Mouse (Mus musculus) stomach, postnatal 0 days (tissue): ENCODE results near the gene Olfr1387. TPM values are rescaled to one million over a fixed set of nuclear protein-coding genes. Genes with fewer than 3 reads are reported as not detected.
"Not testable (repeated sequence)": the region's sequence is repeated elsewhere in the genome, so short reads cannot be mapped to it uniquely, and the experiment has no call there.

Source experiments
- ATAC-seq: fragments of 200-750 bp; cut with Nextera tagmentation; 2 replicates; pipeline ENCODE4 v1.8.0; 2017; ENCODE audit not compliant: low FRiP score, low TSS enrichment
- DNase-seq: peaks from one replicate; pipeline ENCODE4 v3.0.0-alpha.2; 2016; ENCODE audit warnings: low spot score
- H3K27ac ChIP-seq: fragments of 300-500 bp; sonication (generic); replicated peaks from 2 replicates; pipeline ENCODE4 v1.5.1; 2014; ENCODE audit warnings: mild to moderate bottlenecking, control low read depth
- H3K27me3 ChIP-seq: fragments of 300-500 bp; sonication (generic); 2 replicates; pipeline ENCODE4 v1.6.1; 2014; ENCODE audit warnings: low read length; ENCODE audit not compliant: control insufficient read depth, insufficient read depth
- H3K36me3 ChIP-seq: fragments of 300-500 bp; sonication (generic); 2 replicates; pipeline ENCODE4 v1.6.1; 2014; ENCODE audit warnings: low read length, mixed read lengths; ENCODE audit not compliant: control insufficient read depth, insufficient read depth
- H3K4me1 ChIP-seq: fragments of 300-500 bp; sonication (generic); replicated peaks from 2 replicates; pipeline ENCODE4 v1.6.1; 2014; ENCODE audit warnings: antibody characterized with exemption; ENCODE audit not compliant: control insufficient read depth, insufficient read depth
- H3K4me2 ChIP-seq: fragments of 300-500 bp; sonication (generic); replicated peaks from 2 replicates; pipeline ENCODE4 v1.6.1; 2014; ENCODE audit warnings: low read depth, mild to moderate bottlenecking, control low read depth, moderate library complexity
- H3K4me3 ChIP-seq: fragments of 300-500 bp; sonication (generic); 2 replicates; pipeline ENCODE4 v1.5.1; 2014; ENCODE audit warnings: low read depth, low read length, control low read depth
- H3K9ac ChIP-seq: fragments of 300-500 bp; sonication (generic); 2 replicates; pipeline ENCODE4 v1.6.1; 2014; ENCODE audit warnings: mild to moderate bottlenecking, low read length, control low read depth, mixed read lengths
- H3K9me3 ChIP-seq: fragments of 300-500 bp; sonication (generic); 2 replicates; pipeline ENCODE4 v1.6.1; 2016; ENCODE audit warnings: low read length; ENCODE audit not compliant: control insufficient read depth
- CTCF ChIP-seq: IDR thresholded peaks from 2 replicates; pipeline ENCODE4 v1.5.1; 2016; ENCODE audit warnings: antibody characterized with exemption, low read depth, mild to moderate bottlenecking, moderate library complexity
- EP300 ChIP-seq: optimal IDR thresholded peaks from 2 replicates; pipeline ENCODE3; 2016; ENCODE audit warnings: antibody characterized with exemption
- WGBS: fragments of 180-500 bp; shearing (Covaris S2); extraction: QIAGEN DNeasy Blood & Tissue Kit; methylation state at CpG from one replicate; pipeline ENCODE4 v1.1.7; 2014; 5-methylcytosine and 5-hydroxymethylcytosine counted together
- polyA plus RNA-seq: library from polyadenylated mRNA; unstranded; fragments of >200 nt; fragmentation: Nextera tagmentation; extraction: Ambion mirVana; gene quantifications from 2 replicates; pipeline ENCODE4 v1.2.1, GENCODE M21; 2015

Olfr1387 gene
- polyA plus RNA-seq, 1 experiment from 2014 or later, result not detected

GRCm38 (mm10) chr11:49436411-49436810 is 18.7 kb upstream of the Olfr1387 start, which contains the start of gene Olfr1388:
Gene Olfr1388 (plus strand): TSS chr11:49436624.
- Histone ChIP-seq H3K27me3 (no peaks in the 10 kb centered on the region), H3K4me1 (no peaks in the 10 kb centered on the region), H3K4me3 (no peak within 1 kb of the TSS), H3K4me2 (no peak within 1 kb of the TSS), H3K9me3 (no peaks in the 10 kb centered on the region), H3K36me3 (no peaks in the 10 kb centered on the region), H3K27ac (no peak within 1 kb of the TSS), H3K9ac (no peak within 1 kb of the TSS)
- TF ChIP-seq EP300 (no peak), CTCF (no peak)
- 45% methylated on average over 3 of the region's 3 CpGs for WGBS
- DNase-seq, result no peak
- ATAC-seq, result no peak

GRCm38 (mm10) chr11:49464746-49465145 is 9.6 kb downstream of the Olfr1387 start, which contains the start of gene Olfr1386:
Gene Olfr1386 (plus strand): TSS chr11:49465046.
- H3K9me3 ChIP-seq, H3K4me2 ChIP-seq, H3K27ac ChIP-seq, DNase-seq, H3K4me3 ChIP-seq, H3K9ac ChIP-seq, ATAC-seq, H3K36me3 ChIP-seq, H3K4me1 ChIP-seq, H3K27me3 ChIP-seq: not testable (repeated sequence)
- WGBS, result 76% methylated on average over 2 of the region's 3 CpGs

GRCm38 (mm10) chr11:49485973-49486372 is 30.8 kb downstream of the Olfr1387 start:
- no peaks in the 10 kb centered on the region for H3K4me1 ChIP-seq
- 33% methylated on average over 4 of the region's 4 CpGs for WGBS
- no peak overlapping the region for H3K9ac ChIP-seq
- no peak overlapping the region for H3K4me3 ChIP-seq
- H3K4me2 ChIP-seq, result no peak overlapping the region
- H3K27ac ChIP-seq, result no peak overlapping the region
- H3K9me3 ChIP-seq, result no peaks in the 10 kb centered on the region
- DNase-seq (no peak), ATAC-seq (no peak)
- TF ChIP-seq CTCF, result no peak
- TF ChIP-seq EP300, result no peak
- no peaks in the 10 kb centered on the region for H3K36me3 ChIP-seq
- H3K27me3 ChIP-seq, result no peaks in the 10 kb centered on the region

- ATAC-seq, H3K9ac ChIP-seq, H3K4me1 ChIP-seq, H3K9me3 ChIP-seq, H3K36me3 ChIP-seq, H3K27me3 ChIP-seq, DNase-seq, H3K4me2 ChIP-seq, H3K4me3 ChIP-seq, H3K27ac ChIP-seq: not testable (repeated sequence)
- 63% methylated on average over 1 of the region's 1 CpGs for WGBS
These were observed 33.6 kb downstream of the Olfr1387 start, which contains the start of gene Olfr1385 for GRCm38 (mm10) chr11:49488770-49489169. Gene Olfr1385 (plus strand): TSS chr11:49489070.

Other genes starting within 250 kb of the Olfr1387 start
- 42.7 and 43.4 TPM in 2 replicates for gene Mgat1, start 211.2 kb upstream of the Olfr1387 start, polyA plus RNA-seq
- not detected in 2 replicates for gene Olfr1393, start 177.0 kb upstream of the Olfr1387 start, polyA plus RNA-seq
- 0.10 TPM in 1 of 2 replicates, not detected in the other for gene Olfr1392, start 170.1 kb upstream of the Olfr1387 start, polyA plus RNA-seq
- gene Olfr10, start 150.6 kb upstream of the Olfr1387 start, polyA plus RNA-seq, result not detected in 2 replicates
- not detected in 2 replicates for gene Olfr1391, start 132.6 kb upstream of the Olfr1387 start, polyA plus RNA-seq
- gene Olfr1390, start 120.2 kb upstream of the Olfr1387 start, polyA plus RNA-seq, result not detected in 2 replicates
- not detected in 2 replicates for gene Olfr1389, start 32.3 kb upstream of the Olfr1387 start, polyA plus RNA-seq
- 0.08 TPM in 1 of 2 replicates, not detected in the other for gene Olfr1388, start 18.7 kb upstream of the Olfr1387 start, polyA plus RNA-seq
- not detected in 2 replicates for gene Olfr1386, start 9.7 kb downstream of the Olfr1387 start, polyA plus RNA-seq
- gene Olfr1385, start 33.7 kb downstream of the Olfr1387 start, polyA plus RNA-seq, result not detected in 2 replicates
- gene Olfr1384, start 51.4 kb downstream of the Olfr1387 start, polyA plus RNA-seq, result 0.06 TPM in 1 of 2 replicates, not detected in the other
- gene Olfr1383, start 64.3 kb downstream of the Olfr1387 start, polyA plus RNA-seq, result 0.02 TPM in 1 of 2 replicates, not detected in the other
- not detected in 2 replicates for gene Olfr1382, start 72.9 kb downstream of the Olfr1387 start, polyA plus RNA-seq
- gene Olfr1381, start 88.1 kb downstream of the Olfr1387 start, polyA plus RNA-seq, result not detected in 2 replicates
- gene Olfr1380, start 101.5 kb downstream of the Olfr1387 start, polyA plus RNA-seq, result not detected in 2 replicates
- 1.4 and 1.5 TPM in 2 replicates for gene Flt4, start 153.9 kb downstream of the Olfr1387 start, polyA plus RNA-seq
- gene Scgb3a1, start 208.3 kb downstream of the Olfr1387 start, polyA plus RNA-seq, result 3.6 and 3.9 TPM in 2 replicates